In genomic region chr5:73761236-73761635, GRCm38 (mm10) we compare ENCODE assay signal across 17 mouse cellular contexts.
DNase-seq lines count a peak whose midpoint lies in the region; ATAC-seq and TF ChIP-seq lines count a peak whose summit lies in the region.
"Had no signal": no experiment of that assay in that cellular context is flagged by ENCODE, and none has a peak within 500 bp of the region (broad histone marks: within the 10 kb centered on the region; RNA-seq: fewer than 3 reads in every experiment).

No protein-coding gene starts in this region.

- intact Hi-C loops in left cerebral cortex, adult 2 months (cut with DNase I) = loop anchor here (1.0 to 5.0 kb wide), 4 partner anchors 91 to 1396 kb away; no protein-coding TSS in a partner anchor
- intact Hi-C loops in left cerebral cortex, postnatal 4 days (cut with DNase I) = loop anchor here (5.0 to 10.0 kb wide), 3 partner anchors 91 to 1391 kb away; partner anchors contain the start of gene Pdgfra

- no peaks in the 10 kb centered on the region for H3K36me3 ChIP-seq in CH12.LX (replicated peaks in 1 of 2; ENCODE audit: control insufficient read depth in 1 of 2, insufficient read depth in 1 of 2, low read length in 1 of 2)
- H3K36me3 ChIP-seq in limb, embryonic 13.5 days = no peaks in the 10 kb centered on the region
- H3K36me3 ChIP-seq: embryonic facial prominence, embryonic 13.5 days; heart, embryonic 15.5 days; hindbrain, embryonic 12.5 days had no signal

- H3K79me2 ChIP-seq in CH12.LX (replicated peaks; ENCODE audit: control insufficient read depth, extremely low read depth, insufficient read depth, poor library complexity, severe bottlenecking) = no peaks in the 10 kb centered on the region

- no peak overlapping the region for H3K4me2 ChIP-seq in CH12.LX (ENCODE audit: insufficient read depth, low read depth, poor library complexity, severe bottlenecking)
- no peak overlapping the region for H3K4me2 ChIP-seq in limb, embryonic 13.5 days (replicated peaks)
- H3K4me2 ChIP-seq: embryonic facial prominence, embryonic 13.5 days; heart, embryonic 11.5 days; heart, embryonic 15.5 days; hindbrain, embryonic 12.5 days had no signal

- in situ Hi-C loops in CH12.LX (cut with MboI; ENCODE audit: low pct_ligation_motif_present, low pct_unique_long_range_greater_than_20kb, low sequenced_read_pairs) = no loop called here

- H3K4me1 ChIP-seq in CH12.LX (ENCODE audit: control insufficient read depth in 1 of 2, insufficient read depth in 2 of 2) = peaks cover 7 to 33% of the 10 kb centered on the region in 2 experiments
- peaks cover 44% of the 10 kb centered on the region for H3K4me1 ChIP-seq in limb, embryonic 13.5 days
- H3K4me1 ChIP-seq: hindbrain, embryonic 12.5 days had no signal

- TF ChIP-seq CTCF in left cerebral cortex, adult 2 months (IDR thresholded peaks at IDR 0.05) = no peak
- TF ChIP-seq CTCF in CH12.LX (conservative IDR thresholded peaks at IDR 0.05 in 1 of 2, IDR thresholded peaks at IDR 0.05 in 1 of 2; ENCODE audit: low read depth in 2 of 2, low read length in 2 of 2) = no peak

- dilution Hi-C loops in CH12.LX (cut with MboI; ENCODE audit: extremely low pct_ligation_motif_present, extremely low pct_unique_long_range_greater_than_20kb, low sequenced_read_pairs) = no loop called here

- H3K9me3 ChIP-seq in CH12.LX (replicated peaks; ENCODE audit: low read length) = no peaks in the 10 kb centered on the region
- H3K9me3 ChIP-seq in limb, embryonic 13.5 days = no peaks in the 10 kb centered on the region
- H3K9me3 ChIP-seq: embryonic facial prominence, embryonic 13.5 days; heart, embryonic 15.5 days; hindbrain, embryonic 12.5 days had no signal

- ATAC-seq in limb, embryonic 13.5 days (ENCODE audit: low FRiP score, low read depth) = 0 out of 2 replicates have a peak, but pooled peaks have one; percentile 34
- ATAC-seq: activated CD4-positive, CD25-positive, alpha-beta regulatory T cell, adult 4 months; inflammation-experienced regulatory T-cells, adult 6 months; Patski had no signal

- no peak overlapping the region for H3K4me3 ChIP-seq in left cerebral cortex, adult 2 months
- no peak overlapping the region for H3K4me3 ChIP-seq in CH12.LX (replicated peaks in 1 of 3; ENCODE audit: low read depth in 2 of 3, low read length in 2 of 3, poor library complexity in 1 of 3)
- H3K4me3 ChIP-seq in limb, embryonic 13.5 days = no peak overlapping the region
- H3K4me3 ChIP-seq: embryonic facial prominence, embryonic 13.5 days; gastrocnemius, adult 2 months; heart, embryonic 15.5 days; hindbrain, embryonic 12.5 days had no signal

- H3K27me3 ChIP-seq in CH12.LX (replicated peaks) = no peaks in the 10 kb centered on the region
- no peaks in the 10 kb centered on the region for H3K27me3 ChIP-seq in limb, embryonic 13.5 days
- H3K27me3 ChIP-seq: embryonic facial prominence, embryonic 13.5 days; heart, embryonic 15.5 days; hindbrain, embryonic 12.5 days had no signal

- 47% methylated on average over 1 of the region's 1 CpGs for WGBS in limb, embryonic 13.5 days

- H3K27ac ChIP-seq in left cerebral cortex, adult 2 months = 0 out of 2 replicates have a peak overlapping the region, but pooled peaks have one; percentile 44
- no peak overlapping the region for H3K27ac ChIP-seq in CH12.LX (ENCODE audit: insufficient read depth, low read depth)
- H3K27ac ChIP-seq in limb, embryonic 13.5 days = peak overlapping the region; percentile 52; the same call in 1 of the 2 replicates
- H3K27ac ChIP-seq: hindbrain, embryonic 12.5 days had no signal

- TF ChIP-seq POLR2A in CH12.LX (IDR thresholded peaks at IDR 0.05; ENCODE audit: low read depth, low read length) = no peak

- DNase-seq in heart, adult 11 months = peak; percentile 85
- no peak for DNase-seq in heart, adult 9 months (ENCODE audit: low spot score in 2 of 2)
- DNase-seq in left cerebral cortex, adult 2 months (ENCODE audit: extremely low spot score in 1 of 2, low spot score in 2 of 2) = no peak
- DNase-seq in left cerebral cortex, postnatal 4 days = no peak
- peak; percentile 85 for DNase-seq in CH12.LX (ENCODE audit: extremely low read depth)
- DNase-seq in right cerebral cortex, postnatal 25 days = no peak
- no peak for DNase-seq in urinary bladder, postnatal 25 days (ENCODE audit: low spot score)

- TF ChIP-seq EP300 in CH12.LX (IDR thresholded peaks at IDR 0.05; ENCODE audit: low read length) = 0 out of 2 replicates have a peak, but pooled peaks have one; percentile 21

- TF ChIP-seq RAD21 in CH12.LX (IDR thresholded peaks at IDR 0.05; ENCODE audit: low read depth, low read length) = no peak

- H3K9ac ChIP-seq in CH12.LX (ENCODE audit: insufficient read depth, low read depth) = no peak overlapping the region
- no peak overlapping the region for H3K9ac ChIP-seq in limb, embryonic 13.5 days
- H3K9ac ChIP-seq: embryonic facial prominence, embryonic 13.5 days; forebrain, postnatal 0 days; heart, embryonic 15.5 days; hindbrain, embryonic 12.5 days had no signal

TF ChIP-seq in CH12.LX, 34 proteins besides CTCF, POLR2A, EP300 and RAD21:
- TF ChIP-seq MYC (IDR thresholded peaks at IDR 0.05; ENCODE audit: low read depth, low read length) = no peak
- no peak for TF ChIP-seq USF2 (conservative IDR thresholded peaks at IDR 0.05; ENCODE audit: low read depth, low read length)
- TF ChIP-seq MAFK (IDR thresholded peaks at IDR 0.05; ENCODE audit: insufficient replicate concordance, low read length) = no peak
- no peak for TF ChIP-seq CHD2 (IDR thresholded peaks at IDR 0.05; ENCODE audit: low read length)
- TF ChIP-seq UBTF (IDR thresholded peaks at IDR 0.05; ENCODE audit: low read depth, low read length) = no peak
- TF ChIP-seq PAX5 (IDR thresholded peaks at IDR 0.05; ENCODE audit: low read length) = no peak
- peak; percentile 55; the same call in 1 of the 2 replicates for TF ChIP-seq ETS1 (conservative IDR thresholded peaks at IDR 0.05; ENCODE audit: low read depth, low read length)
- TF ChIP-seq BHLHE40 (IDR thresholded peaks at IDR 0.05; ENCODE audit: low read depth, low read length) = peak; percentile 40
- TF ChIP-seq ZMIZ1 (IDR thresholded peaks at IDR 0.05; ENCODE audit: low read depth, low read length) = no peak
- no peak for TF ChIP-seq NRF1 (IDR thresholded peaks at IDR 0.05; ENCODE audit: low read depth, low read length)
- TF ChIP-seq ZC3H11A (IDR thresholded peaks at IDR 0.05; ENCODE audit: low read depth, low read length) = no peak
- TF ChIP-seq CHD1 (IDR thresholded peaks at IDR 0.05; ENCODE audit: low read depth, low read length) = no peak
- TF ChIP-seq ZKSCAN1 (IDR thresholded peaks at IDR 0.05; ENCODE audit: borderline replicate concordance, low read depth, low read length) = no peak
- TF ChIP-seq HCFC1 (IDR thresholded peaks at IDR 0.05; ENCODE audit: low read depth, low read length) = no peak
- no peak for TF ChIP-seq TBP (conservative IDR thresholded peaks at IDR 0.05; ENCODE audit: low read depth, low read length)
- TF ChIP-seq IRF4 (IDR thresholded peaks at IDR 0.05; ENCODE audit: low read depth, low read length) = no peak
- TF ChIP-seq MEF2A (IDR thresholded peaks at IDR 0.05; ENCODE audit: borderline replicate concordance, low read depth, low read length) = peak; percentile 95
- no peak for TF ChIP-seq MAX (IDR thresholded peaks at IDR 0.05; ENCODE audit: low read length)
- no peak for TF ChIP-seq SIN3A (IDR thresholded peaks at IDR 0.05; ENCODE audit: low read length)
- no peak for TF ChIP-seq MXI1 (IDR thresholded peaks at IDR 0.05; ENCODE audit: low read depth, low read length)
- TF ChIP-seq TCF12 (IDR thresholded peaks at IDR 0.05; ENCODE audit: low read depth, low read length) = no peak
- no peak for TF ChIP-seq SMC3 (IDR thresholded peaks at IDR 0.05; ENCODE audit: low read depth, low read length)
- peak; percentile 75 for TF ChIP-seq ZNF384 (IDR thresholded peaks at IDR 0.05; ENCODE audit: low read depth, low read length)
- no peak for TF ChIP-seq E2F4 (IDR thresholded peaks at IDR 0.05; ENCODE audit: insufficient replicate concordance, low read depth, low read length)
- no peak for TF ChIP-seq GABPA (IDR thresholded peaks at IDR 0.05; ENCODE audit: insufficient replicate concordance, low read depth, low read length)
- no peak for TF ChIP-seq POLR2AphosphoS2 (IDR thresholded peaks at IDR 0.05; ENCODE audit: low read depth, low read length)

Comparison
In these comparisons a context has a peak if more than half of its experiments do, and no peak if none do; other contexts are left out.
1. DNase-seq: peak in heart, adult 11 months (single experiment) and CH12.LX (single experiment); none in heart, adult 9 months (0 of 2), left cerebral cortex, adult 2 months (0 of 2), left cerebral cortex, postnatal 4 days (single experiment), right cerebral cortex, postnatal 25 days (single experiment) and urinary bladder, postnatal 25 days (single experiment).